Mouse (Mus musculus) neural tube, embryonic 14.5 days (tissue): ENCODE measurements around the gene Hist1h3f. TPM values are rescaled to one million over a fixed set of nuclear protein-coding genes. Genes with fewer than 3 reads are reported as not detected.
"Not testable (repeated sequence)": the region's sequence is repeated elsewhere in the genome, so short reads cannot be mapped to it uniquely, and the experiment has no call there.

Experiments
- ATAC-seq: fragments of 200-750 bp; cut with Nextera tagmentation; 2 replicates; pipeline ENCODE4 v1.8.0; 2017; ENCODE audit warnings: low read depth, mild to moderate bottlenecking, moderate TSS enrichment, moderate library complexity
- H3K27ac ChIP-seq: fragments of 300-500 bp; sonication (generic); 2 replicates; pipeline ENCODE4 v1.5.1; 2014; ENCODE audit warnings: low read depth, mild to moderate bottlenecking, control low read depth, low read length, moderate library complexity, mixed read lengths
- H3K27me3 ChIP-seq: fragments of 300-500 bp; sonication (generic); 2 replicates; pipeline ENCODE4 v1.6.1; 2014; ENCODE audit warnings: low read length; ENCODE audit not compliant: control insufficient read depth, insufficient read depth
- H3K36me3 ChIP-seq: fragments of 300-500 bp; sonication (generic); 2 replicates; pipeline ENCODE4 v1.6.1; 2014; ENCODE audit warnings: low read length, mixed read lengths; ENCODE audit not compliant: control insufficient read depth, insufficient read depth
- H3K4me1 ChIP-seq: fragments of 300-500 bp; sonication (generic); 2 replicates; pipeline ENCODE4 v1.6.1; 2014; ENCODE audit warnings: low read length; ENCODE audit not compliant: control insufficient read depth, insufficient read depth
- H3K4me2 ChIP-seq: fragments of 300-500 bp; sonication (generic); 2 replicates; pipeline ENCODE4 v1.6.1; 2014; ENCODE audit warnings: mild to moderate bottlenecking, low read depth, low read length, control low read depth
- H3K4me3 ChIP-seq: fragments of 300-500 bp; sonication (generic); 2 replicates; pipeline ENCODE4 v1.5.1; 2014; ENCODE audit warnings: low read depth, low read length, control low read depth, mixed read lengths
- H3K9ac ChIP-seq: fragments of 300-500 bp; sonication (generic); replicated peaks from 2 replicates; pipeline ENCODE4 v1.6.1; 2014; ENCODE audit warnings: low read depth, mild to moderate bottlenecking, control low read depth, low read length, mixed read lengths
- H3K9me3 ChIP-seq: fragments of 300-500 bp; sonication (generic); 2 replicates; pipeline ENCODE4 v1.6.1; 2016; ENCODE audit warnings: low read length; ENCODE audit not compliant: control insufficient read depth
- WGBS: fragments of 180-500 bp; shearing (Covaris S2); extraction: QIAGEN DNeasy Blood & Tissue Kit; methylation state at CpG from one replicate; pipeline ENCODE4 v1.1.7; 2014; 5-methylcytosine and 5-hydroxymethylcytosine counted together
- polyA plus RNA-seq: library from polyadenylated mRNA; unstranded; fragments of >200 nt; fragmentation: Nextera tagmentation; extraction: Ambion mirVana; gene quantifications from 2 replicates; pipeline ENCODE4 v1.2.1, GENCODE M21; 2014

Hist1h3f gene
- polyA plus RNA-seq, 1 experiment from 2014 or later = not detected

DNA sequence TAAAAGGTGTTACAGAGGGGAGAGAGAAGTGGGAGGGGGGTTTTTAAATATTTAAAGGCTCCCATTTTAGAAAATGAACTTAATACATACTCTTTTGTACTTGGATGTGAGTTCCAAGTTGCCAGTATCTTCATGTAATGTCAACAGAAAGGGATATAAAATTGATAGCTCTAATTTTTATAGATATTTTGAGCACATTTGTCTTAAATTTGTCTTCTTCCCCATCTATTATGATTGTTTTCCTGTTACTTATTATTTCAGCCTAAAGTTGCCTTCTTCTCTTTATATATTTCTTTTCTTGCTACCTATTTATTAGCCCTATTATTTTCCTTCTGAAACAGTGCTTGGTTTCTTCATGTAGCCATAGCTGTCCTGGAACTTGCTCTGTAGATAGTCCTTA is 9.1 kb downstream of the Hist1h3f start, which contains the start of gene Hist1h1d:
Gene Hist1h1d, plus strand, starts transcription at position 301 of the 400 bp plus-strand sequence.
- H3K27me3 ChIP-seq = no peaks in the 10 kb centered on the region; the same call in 1 of the 2 replicates
- H3K36me3 ChIP-seq = no peaks in the 10 kb centered on the region
- H3K4me1 ChIP-seq = 0 out of 2 replicates have a peak, but pooled peaks cover 3% of the 10 kb centered on the region
- no peak within 1 kb of the TSS; the same call in 1 of the 2 replicates for H3K27ac ChIP-seq
- no peak within 1 kb of the TSS for H3K4me3 ChIP-seq
- H3K9ac ChIP-seq = no peak within 1 kb of the TSS
- H3K4me2 ChIP-seq = peak within 1 kb of the TSS; percentile 77
- ATAC-seq = no peak
- no peaks in the 10 kb centered on the region for H3K9me3 ChIP-seq

DNA sequence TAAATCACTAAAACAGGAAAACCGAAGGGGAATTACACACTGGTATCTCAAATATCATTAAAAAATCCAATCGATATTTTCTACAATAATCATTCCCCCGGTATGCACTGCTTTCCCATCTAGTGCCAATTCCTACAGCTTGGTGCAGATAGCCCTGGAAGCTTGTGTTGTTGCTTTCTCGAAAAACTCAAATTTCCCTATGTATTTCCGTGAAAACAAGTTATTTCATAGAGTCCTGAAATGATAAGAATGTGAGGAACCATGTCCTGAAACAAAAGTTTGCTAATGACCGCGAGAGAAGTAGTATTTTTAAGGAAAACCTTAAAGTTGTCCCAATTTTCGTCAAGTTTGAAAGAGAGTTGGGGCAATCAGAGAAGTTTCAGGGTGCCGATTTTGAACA is 10.5 kb downstream of the Hist1h3f start:
- no peaks in the 10 kb centered on the region for H3K36me3 ChIP-seq
- 20% methylated on average over 9 of the region's 9 CpGs for WGBS

GRCm38 (mm10) chr13:23554925-23555838 is 11.3 kb downstream of the Hist1h3f start:
- no peaks in the 10 kb centered on the region for H3K36me3 ChIP-seq
- WGBS = under 1% methylated on average over 54 of the region's 54 CpGs
- H3K4me3 ChIP-seq = peak overlapping the region; percentile 43
- peak; percentile 83 for ATAC-seq
- peak overlapping the region; percentile 50 for H3K9ac ChIP-seq
- H3K9me3 ChIP-seq = no peaks in the 10 kb centered on the region
- peak overlapping the region; percentile 81 for H3K27ac ChIP-seq
- H3K4me1 ChIP-seq = 0 out of 2 replicates have a peak, but pooled peaks cover 3% of the 10 kb centered on the region
- H3K4me2 ChIP-seq = peak overlapping the region; percentile 77
- no peaks in the 10 kb centered on the region; the same call in 1 of the 2 replicates for H3K27me3 ChIP-seq

More for the DNA sequence above, 10.5 kb downstream of the Hist1h3f start:
- Histone ChIP-seq H3K4me3 (peak overlapping the region; percentile 43), H3K9ac (peak overlapping the region; percentile 50; the same call in 1 of the 2 replicates), H3K4me1 (0 out of 2 replicates have a peak, but pooled peaks cover 3% of the 10 kb centered on the region), H3K27ac (peak overlapping the region; percentile 81; the same call in 1 of the 2 replicates), H3K27me3 (no peaks in the 10 kb centered on the region; the same call in 1 of the 2 replicates), H3K4me2 (peak overlapping the region; percentile 77), H3K9me3 (no peaks in the 10 kb centered on the region)
- ATAC-seq = no peak

GRCm38 (mm10) chr13:23555839-23556416 is 12.1 kb downstream of the Hist1h3f start:
- WGBS = under 1% methylated on average over 18 of the region's 18 CpGs
- Histone ChIP-seq H3K4me3 (peak overlapping the region; percentile 43), H3K9ac (peak overlapping the region; percentile 50), H3K27ac (peak overlapping the region; percentile 81), H3K36me3 (no peaks in the 10 kb centered on the region), H3K4me1 (0 out of 2 replicates have a peak, but pooled peaks cover 3% of the 10 kb centered on the region), H3K9me3 (no peaks in the 10 kb centered on the region), H3K27me3 (no peaks in the 10 kb centered on the region; the same call in 1 of the 2 replicates), H3K4me2 (peak overlapping the region; percentile 77)
- peak; percentile 79 for ATAC-seq

DNA sequence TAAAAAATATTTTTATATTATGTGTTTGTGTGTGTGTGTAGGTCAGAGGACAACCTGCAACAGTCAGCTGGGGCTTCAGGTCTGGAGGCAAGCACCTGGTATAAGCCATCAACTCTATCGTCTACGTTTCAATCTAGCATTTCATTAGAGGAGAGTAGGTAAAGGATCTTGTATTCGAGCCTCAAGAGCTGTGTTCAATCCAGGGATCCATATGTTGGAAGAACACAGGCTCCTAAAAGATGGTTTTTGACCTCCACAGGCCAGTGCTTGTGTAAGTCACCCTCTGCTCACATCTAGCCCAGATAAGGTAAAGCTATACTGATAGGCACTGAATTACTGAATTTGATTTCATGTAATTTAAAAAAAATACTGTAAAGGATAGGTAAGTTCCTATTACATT is 13.1 kb downstream of the Hist1h3f start:
- WGBS = 71% methylated on average over 3 of the region's 3 CpGs
- ATAC-seq = no peak
- Histone ChIP-seq H3K27me3 (no peaks in the 10 kb centered on the region; the same call in 1 of the 2 replicates), H3K4me1 (0 out of 2 replicates have a peak, but pooled peaks cover 3% of the 10 kb centered on the region), H3K36me3 (no peaks in the 10 kb centered on the region), H3K9me3 (no peaks in the 10 kb centered on the region), H3K27ac (no peak overlapping the region), H3K4me2 (no peak overlapping the region), H3K9ac (no peak overlapping the region), H3K4me3 (no peak overlapping the region)

DNA sequence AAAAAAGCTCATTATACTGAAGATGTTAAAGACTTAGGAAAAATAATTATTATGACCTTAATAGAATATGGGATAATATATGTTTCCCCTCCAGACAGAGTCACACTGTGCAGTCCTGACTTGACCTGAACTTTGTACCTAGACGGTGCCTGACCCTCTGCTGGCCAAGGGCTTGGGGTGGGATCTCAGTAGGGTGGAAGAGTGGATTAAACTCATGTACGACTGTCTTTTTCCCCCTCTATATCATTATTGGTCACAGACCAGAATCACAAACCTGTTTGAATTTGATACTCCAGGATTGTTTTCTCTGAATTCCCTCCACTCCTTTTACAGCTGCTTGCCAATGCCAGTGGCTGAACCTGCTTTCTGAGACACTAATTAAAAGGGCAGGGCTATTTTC is 16.8 kb downstream of the Hist1h3f start:
- WGBS = 23% methylated on average over 2 of the region's 2 CpGs
- not testable (repeated sequence) for H3K4me1 ChIP-seq, H3K27me3 ChIP-seq, H3K4me2 ChIP-seq, ATAC-seq, H3K27ac ChIP-seq, H3K9me3 ChIP-seq, H3K4me3 ChIP-seq, H3K36me3 ChIP-seq, H3K9ac ChIP-seq

- Histone ChIP-seq H3K4me3 (peak overlapping the region; percentile 41), H3K4me2 (peak overlapping the region; percentile 84)
- H3K4me1 ChIP-seq, H3K27me3 ChIP-seq, H3K9me3 ChIP-seq, ATAC-seq, H3K9ac ChIP-seq, H3K36me3 ChIP-seq, H3K27ac ChIP-seq: not testable (repeated sequence)
- WGBS = 0% methylated on average over 2 of the region's 5 CpGs
Measured at GRCm38 (mm10) chr13:23561531-23561882, 17.7 kb downstream of the Hist1h3f start.

- Histone ChIP-seq H3K27ac (peak within 1 kb of the TSS; percentile 99), H3K4me3 (peak within 1 kb of the TSS; percentile 41), H3K4me2 (peak within 1 kb of the TSS; percentile 84), H3K9ac (peak within 1 kb of the TSS; percentile 61)
- H3K4me1 ChIP-seq, H3K27me3 ChIP-seq, H3K9me3 ChIP-seq, H3K36me3 ChIP-seq: not testable (repeated sequence)
- peak; percentile 96 for ATAC-seq
- WGBS = under 1% methylated on average over 44 of the region's 67 CpGs
Measured at GRCm38 (mm10) chr13:23561883-23562659, 18.2 kb downstream of the Hist1h3f start, which contains the start of gene Hist1h3e. TSS of gene Hist1h3e (minus strand) at chr13:23562369.
